Mouse (Mus musculus): Measurements from ENCODE around the gene Lctl. TPM values are rescaled to one million over a fixed set of nuclear protein-coding genes. Genes with fewer than 3 reads are reported as not detected.

Lctl gene
- polyA plus RNA-seq, 1 experiment from 2014 or later: not detected

- Histone ChIP-seq H3K4me2 (no peak overlapping the region), H3K4me1 (peaks cover 58% of the 10 kb centered on the region), H3K9ac (no peak overlapping the region), H3K27ac (peak overlapping the region; percentile 70), H3K36me3 (no peaks in the 10 kb centered on the region), H3K27me3 (no peaks in the 10 kb centered on the region), H3K4me3 (no peak overlapping the region), H3K9me3 (no peaks in the 10 kb centered on the region)
- WGBS: 69% methylated on average over 6 of the region's 6 CpGs
- no peak for ATAC-seq (ENCODE audit: borderline replicate concordance, extremely low read depth, low FRiP score, low TSS enrichment)
Observed at GRCm38 (mm10) chr9:64086543-64086942, 30.4 kb upstream of the Lctl start.

- Histone ChIP-seq H3K9me3 (no peaks in the 10 kb centered on the region), H3K4me1 (peaks cover 58% of the 10 kb centered on the region), H3K36me3 (no peaks in the 10 kb centered on the region), H3K27me3 (no peaks in the 10 kb centered on the region), H3K4me2 (no peak overlapping the region), H3K4me3 (no peak overlapping the region), H3K27ac (peak overlapping the region; percentile 87), H3K9ac (no peak overlapping the region)
- 41% methylated on average over 5 of the region's 5 CpGs for WGBS
- no peak for ATAC-seq (ENCODE audit: borderline replicate concordance, extremely low read depth, low FRiP score, low TSS enrichment)
Observed at GRCm38 (mm10) chr9:64087461-64088235, 29.3 kb upstream of the Lctl start.

- no peaks in the 10 kb centered on the region for H3K9me3 ChIP-seq
- no peaks in the 10 kb centered on the region for H3K27me3 ChIP-seq
- WGBS: 78% methylated on average over 7 of the region's 7 CpGs
- no peak overlapping the region for H3K4me2 ChIP-seq
- no peak overlapping the region for H3K4me3 ChIP-seq
- ATAC-seq (ENCODE audit: borderline replicate concordance, extremely low read depth, low FRiP score, low TSS enrichment): no peak
- H3K27ac ChIP-seq: peak overlapping the region; percentile 87
- peaks cover 58% of the 10 kb centered on the region for H3K4me1 ChIP-seq
- no peak overlapping the region for H3K9ac ChIP-seq
- H3K36me3 ChIP-seq: no peaks in the 10 kb centered on the region
Observed at GRCm38 (mm10) chr9:64088346-64088745, 28.6 kb upstream of the Lctl start.

- H3K36me3 ChIP-seq: no peaks in the 10 kb centered on the region
- peak overlapping the region; percentile 87 for H3K27ac ChIP-seq
- no peaks in the 10 kb centered on the region for H3K27me3 ChIP-seq
- 0 out of 2 replicates have a peak overlapping the region, but pooled peaks have one; percentile 11 for H3K9ac ChIP-seq
- WGBS: 30% methylated on average over 12 of the region's 12 CpGs
- H3K4me2 ChIP-seq: no peak overlapping the region
- H3K4me1 ChIP-seq: peaks cover 58% of the 10 kb centered on the region
- no peak overlapping the region for H3K4me3 ChIP-seq
- H3K9me3 ChIP-seq: no peaks in the 10 kb centered on the region
- no peak for ATAC-seq (ENCODE audit: borderline replicate concordance, extremely low read depth, low FRiP score, low TSS enrichment)
Observed at GRCm38 (mm10) chr9:64089004-64089403, 27.9 kb upstream of the Lctl start.

GRCm38 (mm10) chr9:64094083-64094482 lies 22.9 kb upstream of the Lctl start:
- ATAC-seq (ENCODE audit: borderline replicate concordance, extremely low read depth, low FRiP score, low TSS enrichment): peak; percentile 80
- H3K4me3 ChIP-seq: no peak overlapping the region
- H3K36me3 ChIP-seq: no peaks in the 10 kb centered on the region
- peak overlapping the region; percentile 87 for H3K27ac ChIP-seq
- WGBS: 23% methylated on average over 11 of the region's 11 CpGs
- 0 out of 2 replicates have a peak overlapping the region, but pooled peaks have one; percentile 2 for H3K4me2 ChIP-seq
- H3K9me3 ChIP-seq: no peaks in the 10 kb centered on the region
- H3K27me3 ChIP-seq: no peaks in the 10 kb centered on the region
- H3K4me1 ChIP-seq: peaks cover 44% of the 10 kb centered on the region
- no peak overlapping the region for H3K9ac ChIP-seq

GRCm38 (mm10) chr9:64098282-64098681 lies 18.7 kb upstream of the Lctl start:
- Histone ChIP-seq H3K27me3 (no peaks in the 10 kb centered on the region), H3K4me1 (peaks cover 31% of the 10 kb centered on the region), H3K4me2 (no peak overlapping the region), H3K4me3 (no peak overlapping the region), H3K9ac (no peak overlapping the region), H3K9me3 (no peaks in the 10 kb centered on the region), H3K27ac (no peak overlapping the region), H3K36me3 (no peaks in the 10 kb centered on the region)
- WGBS: 73% methylated on average over 4 of the region's 4 CpGs
- no peak for ATAC-seq (ENCODE audit: borderline replicate concordance, extremely low read depth, low FRiP score, low TSS enrichment)

GRCm38 (mm10) chr9:64100442-64100841 lies 16.5 kb upstream of the Lctl start:
- no peak; the same call in 1 of the 2 replicates for ATAC-seq (ENCODE audit: borderline replicate concordance, extremely low read depth, low FRiP score, low TSS enrichment)
- H3K4me2 ChIP-seq: no peak overlapping the region

GRCm38 (mm10) chr9:64105301-64105700 lies 11.6 kb upstream of the Lctl start:
- Histone ChIP-seq H3K4me2 (no peak overlapping the region), H3K27me3 (no peaks in the 10 kb centered on the region), H3K9ac (no peak overlapping the region), H3K4me1 (peaks cover 3% of the 10 kb centered on the region; the same call in 1 of the 2 replicates), H3K9me3 (no peaks in the 10 kb centered on the region), H3K27ac (no peak overlapping the region), H3K36me3 (no peaks in the 10 kb centered on the region), H3K4me3 (no peak overlapping the region)
- no peak for ATAC-seq (ENCODE audit: borderline replicate concordance, extremely low read depth, low FRiP score, low TSS enrichment)
- 66% methylated on average over 6 of the region's 6 CpGs for WGBS

More at GRCm38 (mm10) chr9:64100442-64100841, 16.5 kb upstream of the Lctl start:
- Histone ChIP-seq H3K36me3 (no peaks in the 10 kb centered on the region), H3K9ac (no peak overlapping the region), H3K4me1 (peaks cover 10% of the 10 kb centered on the region), H3K27me3 (no peaks in the 10 kb centered on the region), H3K9me3 (no peaks in the 10 kb centered on the region), H3K27ac (no peak overlapping the region), H3K4me3 (no peak overlapping the region)
- 3% methylated on average over 4 of the region's 4 CpGs for WGBS

GRCm38 (mm10) chr9:64110502-64110901 lies 6.4 kb upstream of the Lctl start:
- no peaks in the 10 kb centered on the region for H3K27me3 ChIP-seq
- H3K9ac ChIP-seq: no peak overlapping the region
- no peak overlapping the region for H3K27ac ChIP-seq
- H3K36me3 ChIP-seq: no peaks in the 10 kb centered on the region
- ATAC-seq (ENCODE audit: borderline replicate concordance, extremely low read depth, low FRiP score, low TSS enrichment): no peak
- H3K4me3 ChIP-seq: no peak overlapping the region
- WGBS: 83% methylated on average over 14 of the region's 16 CpGs
- H3K4me1 ChIP-seq: peaks cover 16% of the 10 kb centered on the region
- H3K9me3 ChIP-seq: no peaks in the 10 kb centered on the region
- no peak overlapping the region for H3K4me2 ChIP-seq

GRCm38 (mm10) chr9:64114646-64115045 lies 2.3 kb upstream of the Lctl start:
- no peak overlapping the region for H3K4me2 ChIP-seq
- H3K27ac ChIP-seq: 0 out of 2 replicates have a peak overlapping the region, but pooled peaks have one; percentile 18
- ATAC-seq (ENCODE audit: borderline replicate concordance, extremely low read depth, low FRiP score, low TSS enrichment): no peak
- H3K4me3 ChIP-seq: no peak overlapping the region
- no peaks in the 10 kb centered on the region for H3K27me3 ChIP-seq
- no peaks in the 10 kb centered on the region for H3K36me3 ChIP-seq
- no peaks in the 10 kb centered on the region for H3K9me3 ChIP-seq
- no peak overlapping the region for H3K9ac ChIP-seq
- H3K4me1 ChIP-seq: peaks cover 16% of the 10 kb centered on the region
- WGBS: 20% methylated on average over 2 of the region's 2 CpGs

GRCm38 (mm10) chr9:64115756-64116155 lies 1.2 kb upstream of the Lctl start:
- 72% methylated on average over 6 of the region's 6 CpGs for WGBS
- H3K9me3 ChIP-seq: no peaks in the 10 kb centered on the region
- ATAC-seq (ENCODE audit: borderline replicate concordance, extremely low read depth, low FRiP score, low TSS enrichment): no peak
- H3K36me3 ChIP-seq: no peaks in the 10 kb centered on the region
- no peak overlapping the region for H3K4me2 ChIP-seq
- no peak overlapping the region for H3K27ac ChIP-seq
- H3K4me3 ChIP-seq: no peak overlapping the region
- H3K4me1 ChIP-seq: peaks cover 11% of the 10 kb centered on the region
- no peaks in the 10 kb centered on the region for H3K27me3 ChIP-seq
- no peak overlapping the region for H3K9ac ChIP-seq

- WGBS: 32% methylated on average over 8 of the region's 8 CpGs
Observed at GRCm38 (mm10) chr9:64119898-64120297, 3.0 kb downstream of the Lctl start.

More at GRCm38 (mm10) chr9:64119898-64120297, 3.0 kb downstream of the Lctl start:
- Histone ChIP-seq H3K9me3 (no peaks in the 10 kb centered on the region), H3K4me1 (peaks cover 3% of the 10 kb centered on the region), H3K9ac (no peak overlapping the region), H3K27ac (no peak overlapping the region), H3K36me3 (no peaks in the 10 kb centered on the region), H3K4me2 (no peak overlapping the region), H3K4me3 (no peak overlapping the region), H3K27me3 (no peaks in the 10 kb centered on the region)
- no peak for ATAC-seq (ENCODE audit: borderline replicate concordance, extremely low read depth, low FRiP score, low TSS enrichment)
